Mouse (Mus musculus): ENCODE measurements around the gene Smo.

The Smo gene

DNA sequence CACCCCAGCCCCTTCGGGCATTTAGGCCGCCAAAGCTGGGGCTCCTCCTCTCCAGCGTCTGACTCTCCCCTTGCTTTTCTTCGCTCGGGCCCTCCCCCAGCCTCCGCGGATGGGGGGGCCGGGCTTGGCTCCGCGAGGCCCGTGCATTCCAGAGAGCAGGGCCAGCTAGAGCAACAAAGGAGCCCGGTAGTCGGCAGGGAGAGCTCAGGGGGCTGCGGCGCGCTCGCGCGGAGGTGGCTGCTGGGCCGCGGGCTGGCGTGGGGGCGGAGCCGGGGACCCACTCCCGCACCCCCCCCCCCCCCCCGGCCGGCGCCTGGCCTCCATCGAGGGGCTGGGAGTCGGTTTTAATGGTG lies at the start of gene Smo:
Gene Smo (plus strand): TSS at position 168 of the 353 bp plus-strand sequence.
- in situ Hi-C loops (cut with MboI, MseI): no loop called here

- in situ Hi-C loops (cut with MboI, MseI): no loop called here
Measured at GRCm38 (mm10) chr6:29685952-29686351, 49.4 kb upstream of the Smo start.

- in situ Hi-C loops (cut with MboI, MseI): no loop called here
Measured at GRCm38 (mm10) chr6:29689458-29689857, 45.8 kb upstream of the Smo start.

- in situ Hi-C loops (cut with MboI, MseI): no loop called here
Measured at GRCm38 (mm10) chr6:29693953-29694352, 41.4 kb upstream of the Smo start, which contains the start of gene Tspan33. Gene Tspan33, plus strand, starts transcription at chr6:29694222.

- in situ Hi-C loops (cut with MboI, MseI): no loop called here
Measured at GRCm38 (mm10) chr6:29694375-29695289, 40.7 kb upstream of the Smo start.

DNA sequence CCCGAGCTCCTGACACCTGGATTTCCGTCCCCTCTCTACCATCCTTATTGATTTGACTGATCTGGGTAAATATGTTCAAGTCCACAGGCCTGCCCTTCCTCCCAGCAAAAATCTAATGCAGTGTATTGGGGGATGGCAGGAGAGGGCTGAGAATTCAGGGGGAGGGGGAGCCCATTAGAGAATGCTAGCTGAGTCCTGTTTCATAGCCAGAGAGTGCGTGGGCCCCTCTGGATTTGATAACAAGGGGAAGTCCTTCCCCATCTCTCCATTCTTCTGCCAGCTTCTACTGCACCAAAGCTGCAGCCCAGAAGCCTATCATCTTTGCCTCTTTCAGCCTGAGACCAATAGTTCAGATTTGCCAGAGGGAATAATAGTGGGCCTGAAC lies 40.0 kb upstream of the Smo start:
- in situ Hi-C loops (cut with MboI, MseI): no loop called here

- in situ Hi-C loops (cut with MboI, MseI): no loop called here
Measured at GRCm38 (mm10) chr6:29695975-29696374, 39.3 kb upstream of the Smo start.

GRCm38 (mm10) chr6:29697139-29697538 lies 38.2 kb upstream of the Smo start:
- in situ Hi-C loops (cut with MboI, MseI): no loop called here

DNA sequence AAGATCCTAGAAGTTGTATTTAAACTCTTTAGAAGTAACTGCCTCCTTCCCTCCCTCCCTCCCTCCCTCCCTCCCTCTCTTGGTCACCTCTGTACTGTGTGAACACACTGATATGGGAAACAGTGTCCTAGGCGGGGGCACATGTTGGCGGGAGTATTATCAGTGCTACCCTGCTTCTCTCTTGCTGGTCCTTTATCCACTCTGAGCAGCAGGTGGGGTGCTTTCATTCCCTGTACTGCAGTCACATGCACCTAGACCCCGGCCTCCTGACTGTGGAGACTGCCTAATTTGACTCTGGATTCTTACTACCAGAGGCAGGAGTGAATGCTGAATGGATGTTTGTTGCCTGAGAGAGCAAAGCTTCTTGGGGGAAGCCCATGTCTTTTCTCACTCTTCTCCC lies 37.8 kb upstream of the Smo start:
- in situ Hi-C loops (cut with MboI, MseI): no loop called here

DNA sequence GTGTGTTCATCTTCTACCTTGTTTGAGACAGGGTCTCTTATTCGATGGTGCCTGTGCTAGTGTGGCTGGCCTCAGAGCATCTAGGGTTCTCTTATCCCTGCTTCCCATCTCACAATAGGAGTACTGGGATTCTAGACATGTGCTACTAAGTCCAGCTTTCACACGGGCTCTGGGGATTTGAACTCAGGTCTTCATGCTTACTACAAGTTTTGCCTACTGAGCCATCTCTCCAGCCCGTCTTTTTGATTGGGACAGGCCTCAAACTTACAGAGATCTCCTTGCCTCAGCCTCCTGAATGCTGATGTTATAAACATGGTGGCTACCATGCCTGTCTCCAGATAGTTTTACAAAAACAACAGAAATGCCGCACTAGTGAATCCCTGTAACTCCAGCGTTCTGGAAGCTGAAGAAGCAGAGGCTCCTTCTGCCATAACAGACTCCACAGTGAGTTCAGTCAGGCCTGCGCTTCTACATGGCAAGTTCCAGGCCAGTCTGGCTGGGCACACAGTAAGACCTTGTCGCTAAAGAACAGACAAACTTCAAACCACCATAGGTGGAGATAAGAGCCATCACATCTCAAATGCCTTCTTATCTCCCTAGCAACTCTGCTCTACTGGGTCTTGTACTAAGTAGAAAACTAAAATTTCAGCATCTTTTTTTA lies 36.1 kb upstream of the Smo start:
- in situ Hi-C loops (cut with MboI, MseI): no loop called here

GRCm38 (mm10) chr6:29701051-29701450 lies 34.3 kb upstream of the Smo start:
- in situ Hi-C loops (cut with MboI, MseI): no loop called here

- in situ Hi-C loops (cut with MboI, MseI): no loop called here
Measured at GRCm38 (mm10) chr6:29702126-29702525, 33.2 kb upstream of the Smo start.

DNA sequence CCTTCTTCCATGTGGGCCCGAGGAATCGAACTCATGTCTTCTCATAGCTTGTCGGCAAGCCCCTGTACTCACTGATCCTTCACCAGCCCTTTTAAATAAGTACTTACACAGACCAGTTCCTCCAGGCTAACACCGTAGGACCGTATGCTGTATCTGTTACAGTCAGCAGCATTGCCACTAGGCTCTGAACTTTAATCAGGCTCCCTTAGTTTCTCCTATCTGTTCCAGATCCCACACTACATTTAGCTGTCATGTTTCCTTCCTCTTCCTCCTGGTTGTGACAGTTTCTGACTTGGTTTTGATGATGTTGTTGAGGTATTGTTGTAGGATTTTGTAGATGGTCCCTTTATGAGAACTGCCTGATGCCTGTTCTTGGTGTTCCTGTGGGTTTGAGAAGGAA lies 31.2 kb upstream of the Smo start:
- in situ Hi-C loops (cut with MboI, MseI): no loop called here

GRCm38 (mm10) chr6:29707902-29708301 lies 27.4 kb upstream of the Smo start:
- in situ Hi-C loops (cut with MboI, MseI): no loop called here

DNA sequence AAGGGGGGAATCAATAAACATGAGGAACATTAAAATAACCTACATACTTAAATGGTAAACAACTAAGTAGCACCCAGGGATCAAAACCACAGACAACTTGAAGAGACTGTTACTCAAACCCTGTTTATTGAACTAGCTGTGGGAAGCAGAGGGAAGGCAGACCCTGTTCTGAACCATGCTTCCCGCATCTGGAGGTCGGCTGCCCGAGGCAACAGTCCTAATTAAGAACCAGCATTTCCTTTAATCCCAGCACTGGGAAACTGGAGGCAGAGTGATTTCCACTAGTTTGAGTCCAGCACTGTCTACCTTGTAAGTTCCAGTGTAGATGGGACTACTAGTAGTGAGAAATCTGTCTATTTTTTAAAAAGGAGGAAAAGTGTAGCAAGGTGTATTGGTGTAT lies 24.0 kb upstream of the Smo start:
- in situ Hi-C loops (cut with MboI, MseI): loop anchor here in 1 of 2 experiments (5.0 kb wide), 1 partner anchor 51 kb away; no protein-coding TSS in a partner anchor

DNA sequence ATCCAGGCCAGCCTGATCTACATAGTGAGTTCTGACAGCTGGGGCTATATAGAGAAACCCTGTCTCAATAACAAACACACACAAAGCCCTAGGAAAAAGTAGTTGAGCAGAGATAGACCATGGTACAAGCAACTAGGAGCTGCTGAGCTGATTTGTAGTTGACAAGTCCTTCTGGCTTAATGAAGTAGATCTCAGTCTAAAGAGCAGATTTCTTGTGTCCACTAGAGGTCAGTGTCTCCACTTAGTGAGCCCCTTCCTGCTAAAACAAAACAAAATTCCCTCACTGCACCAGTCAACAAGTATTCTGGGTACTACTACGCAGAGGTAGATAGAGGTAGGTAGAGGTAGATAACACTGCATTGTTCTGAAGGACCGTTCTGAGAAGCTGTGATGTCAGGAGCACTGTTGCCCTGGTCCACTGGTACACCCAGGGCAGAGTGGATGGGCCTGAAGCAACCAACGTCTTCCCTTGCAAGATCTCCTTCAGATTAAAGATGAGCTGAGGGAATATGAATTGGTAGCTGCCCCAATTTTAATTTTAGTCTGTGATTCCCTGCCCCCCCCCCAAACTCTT lies 23.2 kb upstream of the Smo start:
- in situ Hi-C loops (cut with MboI, MseI): loop anchor here in 1 of 2 experiments (5.0 kb wide), 1 partner anchor 50 kb away; no protein-coding TSS in a partner anchor

DNA sequence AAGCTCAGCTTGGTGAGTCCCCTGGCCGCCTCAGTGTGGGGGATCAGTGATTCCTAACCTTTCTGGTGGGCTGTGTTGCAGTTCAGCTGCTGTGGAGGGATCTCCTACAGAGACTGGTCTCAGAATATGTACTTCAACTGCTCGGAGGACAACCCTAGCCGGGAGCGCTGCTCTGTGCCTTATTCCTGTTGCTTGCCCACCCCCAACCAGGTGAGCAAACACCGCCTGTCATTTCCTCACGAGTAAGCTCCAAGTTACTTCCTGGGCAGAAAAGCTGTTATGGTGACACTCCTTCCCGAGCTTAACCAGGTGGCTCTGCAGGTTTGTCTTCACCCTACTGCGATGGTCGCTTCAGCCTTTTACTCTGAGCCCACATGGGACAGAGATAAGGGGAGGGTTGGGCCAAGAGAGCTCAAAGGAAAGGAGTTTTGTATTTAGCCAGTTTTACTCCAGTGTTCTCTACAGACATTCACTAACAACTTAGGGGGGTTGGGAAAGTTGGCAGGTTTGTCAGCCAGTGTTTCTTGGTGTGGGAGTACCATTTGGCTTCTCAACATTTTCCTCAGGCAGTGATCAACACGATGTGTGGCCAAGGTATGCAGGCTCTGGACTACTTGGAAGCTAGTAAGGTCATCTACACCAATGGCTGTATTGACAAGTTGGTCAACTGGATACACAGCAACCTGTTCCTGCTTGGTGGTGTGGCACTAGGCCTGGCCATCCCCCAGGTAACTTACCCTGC lies 18.5 kb upstream of the Smo start:
- in situ Hi-C loops (cut with MboI, MseI): no loop called here

DNA sequence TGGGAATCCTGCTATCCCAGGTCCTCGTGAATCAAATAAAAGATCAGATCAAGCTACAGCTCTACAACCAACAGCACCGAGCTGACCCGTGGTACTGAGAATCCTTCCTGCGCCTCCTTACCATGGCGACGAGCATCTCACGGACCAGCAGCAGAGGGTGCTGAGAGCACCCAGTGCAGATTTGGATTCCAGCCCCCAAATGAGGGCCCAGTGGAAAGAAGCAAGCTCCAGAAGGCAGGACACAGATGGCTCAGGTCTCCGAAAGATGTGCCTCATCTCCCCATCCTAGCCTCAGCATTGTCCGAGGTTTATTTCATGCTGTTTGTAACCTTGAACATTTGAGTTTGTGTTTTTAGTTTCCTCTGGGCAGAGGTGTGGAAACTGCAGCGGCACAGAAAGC lies 17.8 kb upstream of the Smo start:
- in situ Hi-C loops (cut with MboI, MseI): no loop called here

DNA sequence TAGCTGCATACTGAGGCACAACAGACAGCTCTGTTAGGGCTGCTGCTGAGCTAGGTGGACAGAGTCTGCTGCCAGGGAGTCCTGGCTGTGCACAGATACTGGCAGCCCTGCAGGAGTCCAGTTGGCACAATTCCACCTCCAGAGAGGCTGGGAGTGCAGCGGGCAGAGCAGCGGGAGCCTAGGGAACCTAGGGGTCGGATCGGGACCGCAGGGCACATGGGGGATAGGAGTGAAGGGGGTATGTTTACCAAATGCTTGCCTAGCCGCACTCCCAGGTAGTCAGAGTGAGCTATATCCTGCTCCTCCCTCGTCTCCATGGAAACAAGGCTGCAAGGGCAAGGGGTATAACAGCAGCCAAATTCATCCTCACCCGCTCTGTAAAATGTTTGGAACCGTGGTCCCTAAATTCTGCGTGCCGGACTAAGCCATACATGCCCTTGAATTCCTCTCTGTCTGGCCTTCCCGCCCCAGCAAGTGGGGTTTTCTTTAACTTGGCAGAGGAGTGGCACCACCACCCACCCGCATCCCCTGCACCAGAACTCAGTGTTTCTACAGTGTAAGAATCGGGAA lies 17.3 kb upstream of the Smo start:
- in situ Hi-C loops (cut with MboI, MseI): no loop called here

DNA sequence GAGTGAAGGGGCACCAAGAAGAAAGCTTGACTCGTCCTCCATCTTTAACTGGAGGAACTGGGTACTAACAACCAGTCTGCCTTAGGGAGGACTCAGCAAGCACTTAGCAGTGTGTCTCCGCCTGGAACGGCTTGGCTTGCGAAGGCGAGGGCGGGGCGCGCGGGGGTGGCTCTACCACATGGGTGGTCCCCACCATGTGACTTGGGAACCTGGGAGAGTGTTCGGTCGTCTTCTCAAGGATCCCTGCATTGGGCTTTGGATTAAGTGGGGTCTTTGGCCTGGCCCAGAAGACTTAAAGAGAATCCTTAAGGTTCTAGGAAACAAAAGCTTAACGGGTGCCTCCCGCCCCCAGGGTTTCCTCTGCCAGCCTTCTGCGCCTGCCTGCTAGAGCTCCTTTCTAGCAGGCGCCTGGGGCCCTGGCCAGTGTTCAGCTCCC lies 16.4 kb upstream of the Smo start:
- in situ Hi-C loops (cut with MboI, MseI): no loop called here

DNA sequence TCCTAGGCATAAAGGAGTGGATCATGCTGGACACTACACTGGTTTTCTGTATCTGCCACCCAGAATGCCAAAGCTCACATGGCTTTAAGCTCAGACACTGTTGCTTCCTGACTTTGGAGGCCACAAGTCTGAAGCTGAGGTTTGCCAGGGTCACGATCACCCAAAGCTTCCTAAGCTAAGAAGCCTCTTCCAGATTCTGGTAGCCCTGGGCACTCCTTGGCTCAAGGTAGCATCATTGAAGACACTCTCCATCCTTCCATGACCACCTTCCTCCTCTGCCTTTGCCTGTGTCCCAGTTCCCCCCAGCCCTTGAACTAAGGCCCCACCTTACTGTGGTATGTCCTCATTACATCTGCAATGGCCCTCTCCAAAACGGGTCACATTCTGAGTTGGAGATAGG lies 13.4 kb upstream of the Smo start:
- in situ Hi-C loops (cut with MboI, MseI): no loop called here
